Mouse (Mus musculus): ENCODE results near the gene Mpg.
"Not testable (repeated sequence)": the region's sequence is repeated elsewhere in the genome, so short reads cannot be mapped to it uniquely, and the experiment has no call there.

GRCm38 (mm10) chr11:32200992-32201391, 25.3 kb upstream of the Mpg start:
- TF ChIP-seq CTCF (IDR thresholded peaks at IDR 0.05; ENCODE audit: borderline replicate concordance, control insufficient read depth, extremely low read depth, insufficient read depth, low read length, poor library complexity); POLR2A (IDR thresholded peaks at IDR 0.05; ENCODE audit: control insufficient read depth, extremely low read depth, insufficient read depth, low read length, poor library complexity): not testable (repeated sequence)
